Mouse (Mus musculus) cerebellum, adult 2 months (tissue): Measurements from ENCODE around the gene 4930595D18Rik. TPM values are rescaled to one million over a fixed set of nuclear protein-coding genes. Genes with fewer than 3 reads are reported as not detected.

ENCODE experiments used
- DNase-seq, 2 experiments: peaks; one replicate each; pipeline ENCODE4 v3.0.0; 2021
- H3K27ac ChIP-seq: fragments of 200-500 bp; 2 replicates; pipeline ENCODE4 v1.5.1; 2012; ENCODE audit warnings: low read length, control low read depth, inconsistent platforms; ENCODE audit not compliant: insufficient read depth
- H3K27me3 ChIP-seq: fragments of 200-500 bp; 2 replicates; pipeline ENCODE4 v1.6.1; 2012; ENCODE audit warnings: inconsistent platforms, mild to moderate bottlenecking, low read length, moderate library complexity; ENCODE audit not compliant: control insufficient read depth, insufficient read depth
- H3K4me1 ChIP-seq: fragments of 200-500 bp; 2 replicates; pipeline ENCODE4 v1.6.1; 2011; ENCODE audit warnings: low read length; ENCODE audit not compliant: control insufficient read depth, insufficient read depth
- H3K4me3 ChIP-seq: fragments of 200-500 bp; replicated peaks from 2 replicates; pipeline ENCODE3; 2011; ENCODE audit warnings: mild to moderate bottlenecking, low read depth, low read length, control low read depth; ENCODE audit not compliant: insufficient read depth
- CTCF ChIP-seq: fragments of 200-500 bp; IDR thresholded peaks from 2 replicates; pipeline ENCODE4 v1.5.1; 2011; ENCODE audit warnings: low read depth, mild to moderate bottlenecking, control low read depth, low read length, moderate library complexity, borderline replicate concordance; ENCODE audit not compliant: insufficient read depth
- POLR2A ChIP-seq: fragments of 200-500 bp; IDR thresholded peaks from 2 replicates; pipeline ENCODE4 v1.6.1; 2011; ENCODE audit warnings: low read length, control low read depth, borderline replicate concordance; ENCODE audit not compliant: insufficient read depth
- WGBS: fragments of 180-500 bp; shearing (Covaris S2); methylation state at CpG from one replicate; pipeline ENCODE4 v1.1.7; 2018; 5-methylcytosine and 5-hydroxymethylcytosine counted together
- polyA plus RNA-seq: library from polyadenylated mRNA; depleted of rRNA; stranded (reverse); fragments of >200 nt; gene quantifications from 2 replicates; pipeline ENCODE4 v1.2.3, GENCODE M21; 2012

Gene 4930595D18Rik
- polyA plus RNA-seq, 1 experiment, result not detected

DNA sequence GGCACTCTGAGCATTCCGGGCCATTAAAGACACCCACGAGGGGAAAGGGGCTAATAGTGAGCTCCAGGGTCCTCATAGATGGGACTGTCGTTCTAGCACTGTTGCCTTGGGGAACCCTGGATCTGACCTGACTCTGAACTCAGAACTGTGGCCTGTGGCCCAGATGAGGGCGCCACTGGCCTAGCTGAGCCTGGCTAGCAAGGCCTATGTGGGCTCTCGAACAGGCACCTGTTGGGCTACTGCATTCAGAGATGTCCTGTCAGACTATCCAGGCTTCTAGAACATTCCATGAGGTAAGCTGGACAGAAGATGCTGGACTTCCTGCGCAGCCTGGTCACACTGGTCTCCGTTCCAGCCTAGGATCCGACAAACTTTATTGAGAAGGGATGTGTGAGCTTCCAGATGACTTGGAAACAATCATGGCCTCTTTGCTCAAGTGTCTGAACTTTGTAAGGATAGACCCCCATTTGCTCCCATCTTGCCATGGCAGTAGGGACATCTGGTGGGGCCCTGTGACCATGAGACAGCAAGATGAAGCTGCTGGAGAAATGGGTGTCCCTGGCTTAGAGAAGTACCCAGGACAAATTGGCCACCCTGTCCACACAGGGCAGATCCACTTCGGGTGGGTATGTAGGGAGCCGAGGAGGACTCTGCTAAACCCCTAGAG, 19.0 kb downstream of the 4930595D18Rik start:
- TF ChIP-seq CTCF (peak; percentile 59), POLR2A (no peak)
- H3K4me3 ChIP-seq, result peak overlapping the region; percentile 66
- H3K27me3 ChIP-seq, result no peaks in the 10 kb centered on the region
- DNase-seq, result peak; percentile 56 to 58
- WGBS, result 54% methylated on average over 10 of the region's 10 CpGs
- H3K27ac ChIP-seq, result peak overlapping the region; percentile 41
- H3K4me1 ChIP-seq, result peaks cover 4% of the 10 kb centered on the region; the same call in 1 of the 2 replicates

DNA sequence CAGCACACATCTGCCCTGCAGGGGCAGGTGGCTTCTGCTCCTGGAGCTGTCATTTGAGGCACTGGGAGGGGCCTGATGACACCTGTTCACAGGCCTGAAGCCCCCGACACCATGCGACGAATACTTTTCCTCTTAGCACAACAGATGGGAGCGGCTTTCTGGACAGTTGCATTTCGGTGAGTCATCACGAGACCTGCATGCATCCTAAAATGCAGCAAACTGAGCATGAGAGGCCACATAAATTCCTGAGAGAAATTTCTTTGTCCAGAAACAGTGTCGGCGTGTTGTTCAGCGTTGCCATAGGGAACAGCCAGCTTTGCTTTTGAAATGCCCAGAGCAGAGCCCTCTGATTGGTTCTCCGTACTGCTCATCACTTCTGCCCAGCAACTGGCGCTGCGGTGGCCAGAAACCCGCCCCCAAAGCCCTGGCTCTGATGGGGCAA, 20.0 kb downstream of the 4930595D18Rik start:
- WGBS, result 6% methylated on average over 13 of the region's 13 CpGs
- DNase-seq, result peak; percentile 85 to 89
- no peak for TF ChIP-seq CTCF
- no peak for TF ChIP-seq POLR2A
- H3K4me1 ChIP-seq, result peaks cover 4% of the 10 kb centered on the region; the same call in 1 of the 2 replicates
- H3K27me3 ChIP-seq, result no peaks in the 10 kb centered on the region
- no peak overlapping the region for H3K27ac ChIP-seq
- H3K4me3 ChIP-seq, result peak overlapping the region; percentile 45

DNA sequence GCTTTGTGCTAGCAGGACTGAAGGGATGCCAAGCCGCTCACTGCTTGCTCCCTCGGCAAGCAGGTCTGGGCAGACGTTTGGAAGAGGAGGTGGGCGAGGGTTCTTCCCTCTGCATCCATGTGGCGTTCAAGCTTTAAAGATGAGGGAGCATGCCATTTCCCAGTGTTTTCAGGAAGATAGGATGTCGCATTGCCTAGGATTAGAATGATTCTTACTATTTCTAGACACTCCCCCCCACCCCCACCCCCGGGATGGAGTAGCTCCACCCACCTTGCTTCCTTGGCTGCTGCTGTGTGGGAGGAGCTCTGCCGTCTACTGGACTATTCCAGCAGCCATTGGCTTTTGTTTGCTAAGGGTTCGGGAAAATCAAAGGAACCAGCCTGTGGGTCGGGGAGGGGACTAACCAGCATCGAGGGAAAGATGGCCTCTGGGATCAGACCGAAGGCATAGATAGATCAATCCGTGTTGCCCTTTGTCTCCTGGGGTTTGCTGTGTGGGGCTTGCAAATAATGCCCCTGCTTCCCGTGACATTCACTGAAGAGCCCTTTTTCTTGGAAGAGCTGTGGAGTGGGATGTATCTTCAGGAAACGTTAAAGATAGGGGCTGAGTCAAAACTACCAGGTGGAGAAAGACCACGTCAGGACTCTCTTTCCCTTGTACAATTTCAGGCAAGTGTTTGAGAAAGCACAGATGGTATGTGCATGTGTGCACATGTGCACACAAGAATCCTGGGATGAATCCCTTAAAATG, 21.8 kb downstream of the 4930595D18Rik start:
- no peak overlapping the region for H3K4me3 ChIP-seq
- no peak for DNase-seq
- 31% methylated on average over 16 of the region's 16 CpGs for WGBS
- TF ChIP-seq POLR2A (no peak), CTCF (no peak)
- peaks cover 4% of the 10 kb centered on the region; the same call in 1 of the 2 replicates for H3K4me1 ChIP-seq
- no peak overlapping the region for H3K27ac ChIP-seq
- H3K27me3 ChIP-seq, result no peaks in the 10 kb centered on the region

DNA sequence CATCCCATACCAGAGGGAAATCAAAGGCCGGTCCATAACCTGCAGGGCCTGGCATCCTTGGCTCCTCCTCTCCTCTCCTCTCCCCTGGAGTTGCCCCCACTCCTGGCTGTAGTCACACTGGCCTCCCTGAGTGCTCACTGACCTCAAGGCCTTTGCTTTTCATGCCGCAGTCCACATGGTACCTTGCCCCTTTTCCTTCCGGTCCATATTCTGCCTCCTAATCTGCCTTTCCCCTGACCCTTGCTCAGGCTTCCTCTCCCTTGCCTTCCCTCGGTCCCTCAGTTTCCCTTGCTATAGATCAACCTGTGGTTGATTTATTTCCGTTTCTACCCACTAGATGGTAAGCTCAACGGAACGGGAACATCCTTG, 22.4 kb downstream of the 4930595D18Rik start:
- TF ChIP-seq CTCF, result no peak
- no peak for TF ChIP-seq POLR2A
- WGBS, result 35% methylated on average over 7 of the region's 7 CpGs
- Histone ChIP-seq H3K4me1 (peaks cover 4% of the 10 kb centered on the region; the same call in 1 of the 2 replicates), H3K27me3 (no peaks in the 10 kb centered on the region), H3K27ac (no peak overlapping the region), H3K4me3 (no peak overlapping the region)
- DNase-seq, result no peak

DNA sequence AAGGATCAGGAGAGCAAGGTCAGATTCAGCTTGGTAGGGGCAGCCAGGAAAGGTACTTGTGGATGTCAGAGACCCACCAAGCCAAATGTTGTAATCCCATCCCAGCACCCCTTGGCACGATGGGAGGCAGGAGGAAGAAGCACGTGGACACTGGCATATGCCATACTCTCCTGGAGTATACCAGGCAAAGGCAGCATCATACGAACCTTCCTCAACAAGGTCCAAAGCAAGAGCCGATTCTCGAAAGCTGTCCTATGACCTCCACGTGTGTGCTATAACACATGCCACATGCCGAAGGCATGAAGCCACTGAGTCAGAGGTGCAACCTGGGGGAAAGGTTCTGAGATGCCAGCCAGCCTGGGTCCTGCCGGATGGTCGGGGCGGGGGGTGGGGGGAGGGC, 23.4 kb downstream of the 4930595D18Rik start:
- no peak overlapping the region for H3K4me3 ChIP-seq
- 68% methylated on average over 10 of the region's 10 CpGs for WGBS
- no peak overlapping the region for H3K27ac ChIP-seq
- no peak for TF ChIP-seq CTCF
- no peak for TF ChIP-seq POLR2A
- no peaks in the 10 kb centered on the region for H3K27me3 ChIP-seq
- peaks cover 4% of the 10 kb centered on the region; the same call in 1 of the 2 replicates for H3K4me1 ChIP-seq
- DNase-seq, result no peak

DNA sequence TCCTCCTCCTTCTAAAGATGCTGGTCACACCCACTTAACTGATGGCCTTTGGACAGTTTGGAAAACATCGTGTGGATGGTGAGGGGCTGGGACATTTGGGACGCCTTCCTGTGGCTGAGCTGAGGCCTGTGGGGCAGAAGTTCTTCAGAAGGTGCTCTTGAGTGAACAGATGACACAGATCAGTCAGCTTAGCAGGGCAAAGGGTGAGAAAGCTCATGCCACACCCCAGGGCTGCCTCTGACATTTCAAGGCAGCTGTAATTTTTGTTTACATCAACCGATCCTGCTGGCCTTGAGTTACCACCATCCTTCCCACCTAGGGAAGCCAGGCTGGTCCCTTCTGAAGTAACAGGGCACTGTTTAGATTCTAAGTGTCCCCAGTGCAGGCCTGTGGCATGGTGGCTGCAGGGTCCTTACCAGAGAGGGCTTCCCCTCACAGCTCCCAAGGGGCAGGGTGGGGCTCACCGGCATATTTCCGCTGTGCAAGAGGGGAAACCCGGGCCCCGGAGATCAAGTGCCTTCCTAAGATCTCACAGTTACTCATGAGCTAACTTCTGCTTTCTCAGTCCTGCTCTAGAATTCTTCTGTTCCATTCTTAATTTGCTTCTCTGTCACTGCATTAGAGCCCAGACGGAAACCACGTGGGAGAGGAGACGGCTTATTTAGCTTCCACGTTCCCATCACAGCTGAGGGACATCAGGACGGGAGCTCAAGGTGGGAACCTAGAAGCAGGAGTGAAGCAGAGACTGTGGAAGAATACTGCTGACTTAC, 24.4 kb downstream of the 4930595D18Rik start:
- Histone ChIP-seq H3K27me3 (no peaks in the 10 kb centered on the region), H3K4me1 (peaks cover 4% of the 10 kb centered on the region; the same call in 1 of the 2 replicates)

DNA sequence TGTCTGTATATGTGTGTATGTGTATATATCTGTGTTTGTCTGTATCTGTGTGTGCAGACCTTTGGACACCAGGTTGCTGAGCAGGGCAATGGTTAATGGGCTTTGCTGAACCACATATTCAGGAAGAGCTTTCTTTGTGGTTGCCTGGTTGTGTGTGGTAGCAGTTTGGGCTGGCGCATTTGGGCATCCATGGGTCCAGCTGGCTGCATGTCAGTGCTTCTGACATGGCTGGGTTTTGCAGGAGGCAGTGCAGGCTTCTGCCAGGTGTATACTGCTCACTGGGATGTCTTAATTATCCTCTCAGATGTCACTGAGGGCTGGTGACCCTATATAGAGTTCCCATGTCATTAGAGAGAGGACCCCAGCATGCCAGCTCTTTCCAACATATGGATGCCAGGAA, 28.5 kb downstream of the 4930595D18Rik start:
- H3K27me3 ChIP-seq, result no peaks in the 10 kb centered on the region
- 74% methylated on average over 1 of the region's 1 CpGs for WGBS
- TF ChIP-seq CTCF (no peak), POLR2A (no peak)
- no peak overlapping the region for H3K4me3 ChIP-seq
- H3K4me1 ChIP-seq, result peaks cover 6% of the 10 kb centered on the region
- H3K27ac ChIP-seq, result no peak overlapping the region
- DNase-seq, result no peak

More for the DNA sequence above, 24.4 kb downstream of the 4930595D18Rik start:
- no peak overlapping the region for H3K4me3 ChIP-seq
- DNase-seq, result no peak
- TF ChIP-seq POLR2A, result no peak
- no peak for TF ChIP-seq CTCF
- 82% methylated on average over 12 of the region's 12 CpGs for WGBS
- H3K27ac ChIP-seq, result no peak overlapping the region
